Mouse (Mus musculus): ENCODE data around the gene Def6.

Gene Def6

GRCm38 (mm10) chr17:28277721-28278120, 70.1 kb downstream of the Def6 start:
- DNase-seq, result no peak

GRCm38 (mm10) chr17:28278156-28278555, 70.6 kb downstream of the Def6 start:
- DNase-seq, result no peak
